In the genomic region with DNA sequence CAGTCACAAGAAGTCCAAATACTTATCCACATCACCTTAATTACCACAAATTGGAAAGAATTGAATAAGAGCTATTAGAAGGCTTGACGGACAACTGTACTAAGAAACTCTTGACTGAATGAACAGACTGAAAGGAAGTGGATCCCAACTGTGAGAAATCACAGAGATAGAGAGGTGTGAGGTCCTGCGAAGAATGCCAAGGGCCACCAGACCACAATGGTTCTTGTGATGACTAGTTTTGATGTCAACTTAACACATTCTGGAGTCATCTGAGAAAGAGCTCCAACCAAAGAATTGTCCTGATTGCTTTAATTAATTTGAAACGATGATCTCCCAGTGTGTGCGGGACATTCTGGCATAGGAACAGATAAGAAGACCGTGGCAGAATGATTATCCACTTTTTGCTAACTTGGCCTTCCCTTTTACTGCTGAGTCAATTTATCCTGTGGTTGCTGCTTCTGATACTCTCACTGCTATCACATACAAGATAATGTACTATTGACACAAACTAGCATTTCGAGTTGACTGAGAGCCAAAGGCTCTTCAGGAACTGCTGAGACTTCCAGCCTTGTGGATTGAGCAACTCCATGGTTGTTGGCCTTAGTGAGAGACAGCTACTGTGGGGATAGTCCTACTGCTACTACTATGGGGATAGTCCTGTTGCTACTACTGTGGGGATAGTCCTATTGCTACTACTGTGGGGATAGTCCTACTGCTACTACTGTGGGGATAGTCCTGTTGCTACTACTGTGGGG, we compare ENCODE assay signal across 22 mouse cellular contexts.
DNase-seq lines count a peak whose midpoint lies in the region; ATAC-seq lines count a peak whose summit lies in the region.
"Had no signal": no experiment of that assay in that cellular context is flagged by ENCODE, and none has a peak within 500 bp of the region (broad histone marks: within the 10 kb centered on the region; RNA-seq: fewer than 3 reads in every experiment).

No protein-coding gene starts in this region.

- no peak overlapping the region for H3K4me3 ChIP-seq in lung, embryonic 15.5 days
- H3K4me3 ChIP-seq: heart, adult 2 months; hindbrain, embryonic 15.5 days; intestine, embryonic 15.5 days; layer of hippocampus, adult 2 months; midbrain, embryonic 13.5 days had no signal

- H3K9ac ChIP-seq in lung, embryonic 15.5 days: no peak overlapping the region
- H3K9ac ChIP-seq: forebrain, postnatal 0 days; hindbrain, embryonic 15.5 days; intestine, embryonic 15.5 days; liver, embryonic 14.5 days; midbrain, embryonic 13.5 days had no signal

- peak; percentile 72; the same call in 1 of the 2 replicates for ATAC-seq in lung, embryonic 15.5 days (ENCODE audit: borderline replicate concordance, extremely low read depth, low FRiP score, low TSS enrichment)
- ATAC-seq: CD4-positive, CD25-positive, alpha-beta regulatory T cell, adult 4 months; forebrain, postnatal 0 days; intestine, embryonic 15.5 days; midbrain, embryonic 13.5 days had no signal

- H3K27me3 ChIP-seq in lung, embryonic 15.5 days: no peaks in the 10 kb centered on the region
- H3K27me3 ChIP-seq: hindbrain, embryonic 15.5 days; intestine, embryonic 15.5 days had no signal

- peak; percentile 91 for DNase-seq in heart, adult 11 months
- no peak for DNase-seq in heart, postnatal 25 days (ENCODE audit: low spot score)
- DNase-seq in lung, adult 18-20 months: no peak
- peak; percentile 5 to 17 for DNase-seq in heart, postnatal 14 days
- peak; percentile 11 for DNase-seq in lung, postnatal 25 days (ENCODE audit: low spot score)
- no peak for DNase-seq in left cerebral cortex, postnatal 4 days
- no peak for DNase-seq in cerebellum, adult 11-12 months
- DNase-seq: cerebellum, adult 11 months; cerebellum, postnatal 10 days; forebrain, postnatal 0 days; gastrocnemius, postnatal 14 days; kidney, adult 9 months; kidney, postnatal 14 days; thymus, postnatal 14 days had no signal

- 0 out of 2 replicates have a peak, but pooled peaks cover 5% of the 10 kb centered on the region for H3K4me1 ChIP-seq in lung, embryonic 15.5 days
- H3K4me1 ChIP-seq: hindbrain, embryonic 15.5 days; intestine, embryonic 15.5 days; midbrain, embryonic 13.5 days had no signal

- intact Hi-C loops in heart, postnatal 25 days (cut with DNase I): no loop called here
- intact Hi-C loops in heart, postnatal 14 days (cut with DNase I): no loop called here
- intact Hi-C loops in left cerebral cortex, postnatal 4 days (cut with DNase I): no loop called here

- no peak overlapping the region for H3K4me2 ChIP-seq in lung, embryonic 15.5 days
- H3K4me2 ChIP-seq: hindbrain, embryonic 15.5 days; intestine, embryonic 15.5 days; midbrain, embryonic 13.5 days had no signal

- H3K36me3 ChIP-seq in lung, embryonic 15.5 days: no peaks in the 10 kb centered on the region
- H3K36me3 ChIP-seq: hindbrain, embryonic 15.5 days; intestine, embryonic 15.5 days; midbrain, embryonic 13.5 days had no signal

- H3K9me3 ChIP-seq in lung, embryonic 15.5 days: no peaks in the 10 kb centered on the region
- H3K9me3 ChIP-seq: hindbrain, embryonic 15.5 days; intestine, embryonic 15.5 days; midbrain, embryonic 13.5 days had no signal

- WGBS in lung, embryonic 15.5 days: 58% methylated on average over 6 of the region's 6 CpGs

- H3K27ac ChIP-seq in lung, embryonic 15.5 days: no peak overlapping the region
- H3K27ac ChIP-seq: heart, adult 2 months; hindbrain, embryonic 15.5 days; intestine, embryonic 15.5 days; layer of hippocampus, adult 2 months; liver, embryonic 14.5 days; midbrain, embryonic 13.5 days had no signal

Comparison
In these comparisons a context has a peak if more than half of its experiments do, and no peak if none do; other contexts are left out.
1. DNase-seq: peak in heart, adult 11 months (single experiment), heart, postnatal 14 days (2 of 2) and lung, postnatal 25 days (single experiment); none in heart, postnatal 25 days (single experiment), lung, adult 18-20 months (0 of 2), left cerebral cortex, postnatal 4 days (single experiment) and cerebellum, adult 11-12 months (single experiment).